Mouse (Mus musculus): ENCODE measurements at regions not wholly inside any gene's neighbourhood (a gene's known extent, or its start where the extent isn't known, plus 50 kb on each side); places are given as distances from the start of the nearest gene placed in this dataset.

- DNase-seq (ENCODE audit: low spot score in 2 of 2) = no peak
- H3K4me3 ChIP-seq = no peak overlapping the region
- no peak overlapping the region for H3K27ac ChIP-seq
- TF ChIP-seq CTCF (conservative IDR thresholded peaks at IDR 0.05) = no peak
Measured at GRCm38 (mm10) chr12:35863141-35863540, 62.3 kb upstream of the Agr3 start.

GRCm38 (mm10) chr12:35853159-35853558 is 72.3 kb upstream of the Agr3 start:
- H3K27ac ChIP-seq = peak overlapping the region; percentile 43; the same call in 1 of the 2 replicates
- TF ChIP-seq CTCF (conservative IDR thresholded peaks at IDR 0.05) = no peak
- DNase-seq (ENCODE audit: low spot score in 2 of 2) = peak; percentile 56 to 69
- no peak overlapping the region for H3K4me3 ChIP-seq

GRCm38 (mm10) chr12:35846905-35847610 is 78.4 kb upstream of the Agr3 start:
- TF ChIP-seq CTCF (conservative IDR thresholded peaks at IDR 0.05) = no peak

GRCm38 (mm10) chr12:35836946-35837345 is 88.5 kb upstream of the Agr3 start:
- Histone ChIP-seq H3K4me3 (no peak overlapping the region), H3K27ac (no peak overlapping the region)
- no peak for DNase-seq (ENCODE audit: low spot score in 2 of 2)
- no peak for TF ChIP-seq CTCF (conservative IDR thresholded peaks at IDR 0.05)

More at GRCm38 (mm10) chr12:35846905-35847610, 78.4 kb upstream of the Agr3 start:
- DNase-seq (ENCODE audit: low spot score in 2 of 2) = peak; percentile 27 to 37
- H3K4me3 ChIP-seq = no peak overlapping the region
- peak overlapping the region; percentile 53; the same call in 1 of the 2 replicates for H3K27ac ChIP-seq

GRCm38 (mm10) chr12:35833285-35833684 is 92.1 kb upstream of the Agr3 start:
- Histone ChIP-seq H3K4me3 (no peak overlapping the region), H3K27ac (no peak overlapping the region)
- no peak for TF ChIP-seq CTCF (conservative IDR thresholded peaks at IDR 0.05)
- no peak for DNase-seq (ENCODE audit: low spot score in 2 of 2)

- Histone ChIP-seq H3K27ac (no peak overlapping the region), H3K4me3 (no peak overlapping the region)
- no peak for DNase-seq (ENCODE audit: low spot score in 2 of 2)
- TF ChIP-seq CTCF (conservative IDR thresholded peaks at IDR 0.05) = no peak
Measured at GRCm38 (mm10) chr12:35831922-35832512, 93.4 kb upstream of the Agr3 start.

- peak; percentile 92 for TF ChIP-seq CTCF (conservative IDR thresholded peaks at IDR 0.05)
- H3K4me3 ChIP-seq = no peak overlapping the region
- DNase-seq (ENCODE audit: low spot score in 2 of 2) = peak; percentile 42 to 49
- no peak overlapping the region for H3K27ac ChIP-seq
Measured at GRCm38 (mm10) chr12:35831268-35831667, 94.2 kb upstream of the Agr3 start.

- TF ChIP-seq CTCF (conservative IDR thresholded peaks at IDR 0.05) = no peak
- DNase-seq (ENCODE audit: low spot score in 2 of 2) = no peak
- no peak overlapping the region for H3K4me3 ChIP-seq
- H3K27ac ChIP-seq = no peak overlapping the region
Measured at GRCm38 (mm10) chr12:35827797-35828196, 97.6 kb upstream of the Agr3 start.

- no peak for TF ChIP-seq CTCF (conservative IDR thresholded peaks at IDR 0.05)
- no peak for DNase-seq (ENCODE audit: low spot score in 2 of 2)
- Histone ChIP-seq H3K4me3 (no peak overlapping the region), H3K27ac (no peak overlapping the region)
Measured at GRCm38 (mm10) chr12:35826990-35827389, 98.4 kb upstream of the Agr3 start.

- no peak for TF ChIP-seq CTCF (conservative IDR thresholded peaks at IDR 0.05)
- DNase-seq (ENCODE audit: low spot score in 2 of 2) = no peak
- Histone ChIP-seq H3K27ac (no peak overlapping the region), H3K4me3 (no peak overlapping the region)
Measured at GRCm38 (mm10) chr12:35824587-35824987, 100.8 kb upstream of the Agr3 start.

GRCm38 (mm10) chr12:35799261-35799660 is 126.2 kb upstream of the Agr3 start:
- DNase-seq (ENCODE audit: low spot score in 2 of 2) = no peak

GRCm38 (mm10) chr12:35775396-35775795 is 150.0 kb upstream of the Agr3 start:
- DNase-seq (ENCODE audit: low spot score in 2 of 2) = no peak
- TF ChIP-seq CTCF (conservative IDR thresholded peaks at IDR 0.05) = no peak
- no peak overlapping the region for H3K27ac ChIP-seq
- H3K4me3 ChIP-seq = no peak overlapping the region

More at GRCm38 (mm10) chr12:35799261-35799660, 126.2 kb upstream of the Agr3 start:
- TF ChIP-seq CTCF (conservative IDR thresholded peaks at IDR 0.05) = no peak
- H3K4me3 ChIP-seq = no peak overlapping the region
- no peak overlapping the region for H3K27ac ChIP-seq

- no peak overlapping the region for H3K4me3 ChIP-seq
- no peak for TF ChIP-seq CTCF (conservative IDR thresholded peaks at IDR 0.05)
- DNase-seq (ENCODE audit: low spot score in 2 of 2) = no peak
- no peak overlapping the region for H3K27ac ChIP-seq
Measured at GRCm38 (mm10) chr12:35770387-35771024, 154.9 kb upstream of the Agr3 start.
